Mouse (Mus musculus): ENCODE measurements around the gene Trim46. TPM values are rescaled to one million over a fixed set of nuclear protein-coding genes. Genes with fewer than 3 reads are reported as not detected.

The Trim46 gene
- polyA plus RNA-seq (2012; rRNA removed; ENCODE audit: low replicate concordance): 5.0 and 16.6 TPM in 2 replicates

GRCm38 (mm10) chr3:89246261-89247100 lies at the start of gene Trim46:
TSS of gene Trim46 (minus strand) at chr3:89246309.

GRCm38 (mm10) chr3:89280606-89281511 lies 34.8 kb upstream of the Trim46 start, which contains the start of gene Efna1:
TSS of gene Efna1 (minus strand) at chr3:89281142.

GRCm38 (mm10) chr3:89270051-89270755 lies 24.1 kb upstream of the Trim46 start, which contains the start of gene Slc50a1:
TSS of gene Slc50a1 (minus strand) at chr3:89270570.

GRCm38 (mm10) chr3:89259076-89259475 lies 13.0 kb upstream of the Trim46 start, which contains the start of gene Dpm3:
TSS of gene Dpm3 (plus strand) at chr3:89259358.

GRCm38 (mm10) chr3:89245688-89246171 lies 379 bp downstream of the Trim46 start, which contains the start of gene Krtcap2:
TSS of gene Krtcap2 (plus strand) at chr3:89245966.

GRCm38 (mm10) chr3:89228836-89229235 lies 17.3 kb downstream of the Trim46 start, which contains the start of gene Muc1:
TSS of gene Muc1 (plus strand) at chr3:89229057.

GRCm38 (mm10) chr3:89226900-89227299 lies 19.2 kb downstream of the Trim46 start, which contains the start of gene Mtx1:
TSS of gene Mtx1 (minus strand) at chr3:89227088.

GRCm38 (mm10) chr3:89214681-89215411 lies 31.3 kb downstream of the Trim46 start, which contains the start of gene Thbs3:
TSS of gene Thbs3 (plus strand) at chr3:89215180.

GRCm38 (mm10) chr3:89202253-89203141 lies 43.6 kb downstream of the Trim46 start, which contains the start of gene Gba:
TSS of gene Gba (plus strand) at chr3:89202928.

Other genes starting within 250 kb of the Trim46 start
- 34.6 and 53.0 TPM in 2 replicates for gene Rusc1, start 153.0 kb downstream of the Trim46 start, polyA plus RNA-seq (2012; rRNA removed; ENCODE audit: low replicate concordance)
- not detected in 2 replicates for gene Gm43738, start 145.2 kb downstream of the Trim46 start, polyA plus RNA-seq (2012; rRNA removed; ENCODE audit: low replicate concordance)
- gene Fdps, start 144.3 kb downstream of the Trim46 start, polyA plus RNA-seq (2012; rRNA removed; ENCODE audit: low replicate concordance): 79.2 and 117 TPM in 2 replicates
- 1.9 TPM in 1 of 2 replicates, not detected in the other for gene Pklr, start 110.2 kb downstream of the Trim46 start, polyA plus RNA-seq (2012; rRNA removed; ENCODE audit: low replicate concordance)
- 0.11 and 1.8 TPM in 2 replicates for gene Hcn3, start 86.1 kb downstream of the Trim46 start, polyA plus RNA-seq (2012; rRNA removed; ENCODE audit: low replicate concordance)
- gene Clk2, start 81.5 kb downstream of the Trim46 start, polyA plus RNA-seq (2012; rRNA removed; ENCODE audit: low replicate concordance): 52.1 and 101 TPM in 2 replicates
- 176 and 177 TPM in 2 replicates for gene Scamp3, start 68.8 kb downstream of the Trim46 start, polyA plus RNA-seq (2012; rRNA removed; ENCODE audit: low replicate concordance)
- gene Fam189b, start 63.2 kb downstream of the Trim46 start, polyA plus RNA-seq (2012; rRNA removed; ENCODE audit: low replicate concordance): 30.0 and 81.4 TPM in 2 replicates
- 119 and 134 TPM in 2 replicates for gene Gba, start 43.4 kb downstream of the Trim46 start, polyA plus RNA-seq (2012; rRNA removed; ENCODE audit: low replicate concordance)
- gene Thbs3, start 31.1 kb downstream of the Trim46 start, polyA plus RNA-seq (2012; rRNA removed; ENCODE audit: low replicate concordance): 55.5 and 268 TPM in 2 replicates
- 170 and 192 TPM in 2 replicates for gene Mtx1, start 19.2 kb downstream of the Trim46 start, polyA plus RNA-seq (2012; rRNA removed; ENCODE audit: low replicate concordance)
- 2.8 and 52.8 TPM in 2 replicates for gene Muc1, start 17.3 kb downstream of the Trim46 start, polyA plus RNA-seq (2012; rRNA removed; ENCODE audit: low replicate concordance)
- gene Krtcap2, start 343 bp downstream of the Trim46 start, polyA plus RNA-seq (2012; rRNA removed; ENCODE audit: low replicate concordance): 112 and 194 TPM in 2 replicates
- 369 and 505 TPM in 2 replicates for gene Dpm3, start 13.0 kb upstream of the Trim46 start, polyA plus RNA-seq (2012; rRNA removed; ENCODE audit: low replicate concordance)
- 187 and 197 TPM in 2 replicates for gene Slc50a1, start 24.3 kb upstream of the Trim46 start, polyA plus RNA-seq (2012; rRNA removed; ENCODE audit: low replicate concordance)
- 42.8 and 59.6 TPM in 2 replicates for gene Efna1, start 34.8 kb upstream of the Trim46 start, polyA plus RNA-seq (2012; rRNA removed; ENCODE audit: low replicate concordance)
- 0.56 and 5.8 TPM in 2 replicates for gene Efna3, start 76.7 kb upstream of the Trim46 start, polyA plus RNA-seq (2012; rRNA removed; ENCODE audit: low replicate concordance)
- 3.7 and 48.7 TPM in 2 replicates for gene Efna4, start 91.7 kb upstream of the Trim46 start, polyA plus RNA-seq (2012; rRNA removed; ENCODE audit: low replicate concordance)
- gene Adam15, start 103.7 kb upstream of the Trim46 start, polyA plus RNA-seq (2012; rRNA removed; ENCODE audit: low replicate concordance): 211 and 374 TPM in 2 replicates
- gene Dcst2, start 115.7 kb upstream of the Trim46 start, polyA plus RNA-seq (2012; rRNA removed; ENCODE audit: low replicate concordance): 2.2 and 6.3 TPM in 2 replicates
- gene Dcst1, start 118.9 kb upstream of the Trim46 start, polyA plus RNA-seq (2012; rRNA removed; ENCODE audit: low replicate concordance): 1.1 and 4.6 TPM in 2 replicates
- 69.1 and 111 TPM in 2 replicates for gene Zbtb7b, start 148.5 kb upstream of the Trim46 start, polyA plus RNA-seq (2012; rRNA removed; ENCODE audit: low replicate concordance)
- gene Lenep, start 156.5 kb upstream of the Trim46 start, polyA plus RNA-seq (2012; rRNA removed; ENCODE audit: low replicate concordance): 0.24 TPM in 1 of 2 replicates, not detected in the other
- 62.8 and 93.5 TPM in 2 replicates for gene Flad1, start 165.6 kb upstream of the Trim46 start, polyA plus RNA-seq (2012; rRNA removed; ENCODE audit: low replicate concordance)
- 46.2 and 57.2 TPM in 2 replicates for gene Cks1b, start 172.1 kb upstream of the Trim46 start, polyA plus RNA-seq (2012; rRNA removed; ENCODE audit: low replicate concordance)
- gene Shc1, start 172.1 kb upstream of the Trim46 start, polyA plus RNA-seq (2012; rRNA removed; ENCODE audit: low replicate concordance): 109 and 199 TPM in 2 replicates
- 30.5 and 69.3 TPM in 2 replicates for gene Pygo2, start 183.9 kb upstream of the Trim46 start, polyA plus RNA-seq (2012; rRNA removed; ENCODE audit: low replicate concordance)
- 53.4 and 121 TPM in 2 replicates for gene Pbxip1, start 190.4 kb upstream of the Trim46 start, polyA plus RNA-seq (2012; rRNA removed; ENCODE audit: low replicate concordance)
- gene Pmvk, start 208.2 kb upstream of the Trim46 start, polyA plus RNA-seq (2012; rRNA removed; ENCODE audit: low replicate concordance): 67.3 and 96.9 TPM in 2 replicates